Mouse (Mus musculus): ENCODE data around the gene Ntrk1. TPM values are rescaled to one million over a fixed set of nuclear protein-coding genes. Genes with fewer than 3 reads are reported as not detected.

The Ntrk1 gene
- total and polyA plus RNA-seq, 3 experiments = 0.14 to 0.57 (median 0.16) TPM

DNA sequence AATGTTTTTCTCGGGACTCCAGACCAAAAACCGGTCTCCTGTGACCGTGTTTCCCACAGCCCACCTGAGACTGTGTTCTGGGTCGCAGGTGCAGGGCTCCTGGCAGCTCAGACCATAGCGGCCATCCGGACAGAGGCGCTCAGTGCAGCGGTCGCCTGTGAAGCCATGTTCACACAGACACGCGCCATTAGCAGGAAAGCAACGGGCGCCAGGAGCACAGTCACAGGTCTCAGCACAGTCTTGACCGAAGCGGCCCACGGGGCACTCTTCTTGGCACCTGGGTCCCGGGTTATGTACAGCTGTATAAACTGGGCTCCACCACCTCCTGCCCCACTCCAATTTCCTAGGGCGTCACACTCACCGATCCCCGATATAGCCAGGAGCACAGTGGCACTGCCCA is 38.5 kb downstream of the Ntrk1 start:
- Histone ChIP-seq H3K27ac (no peak overlapping the region), H3K4me3 (no peak overlapping the region)
- intact Hi-C loops (cut with DNase I) = loop anchor here (1.0 to 5.0 kb wide), 2 partner anchors 13 to 61 kb away; no protein-coding TSS in a partner anchor

DNA sequence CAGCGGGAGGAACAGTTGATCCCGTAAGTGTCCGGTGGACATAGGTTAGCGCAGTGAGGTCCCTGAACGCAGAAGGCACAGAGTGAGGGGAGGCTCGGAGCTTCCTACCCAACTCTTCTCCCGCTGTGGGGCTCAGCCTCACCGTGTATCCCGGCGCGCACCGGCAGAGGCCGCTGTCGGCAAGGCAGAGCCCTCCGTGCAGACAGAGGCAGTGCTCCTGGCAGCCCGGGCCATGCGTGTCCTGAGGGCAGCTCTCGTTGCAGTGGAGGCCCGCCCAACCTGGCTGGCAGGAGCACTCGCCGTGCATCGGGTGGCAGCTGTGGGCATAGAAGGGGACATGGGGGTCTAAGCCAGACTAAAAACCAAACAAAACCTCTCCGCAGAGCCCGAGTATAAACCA is 39.0 kb downstream of the Ntrk1 start:
- 16% methylated on average over 24 of the region's 24 CpGs for WGBS
- TF ChIP-seq CTCF (IDR thresholded peaks at IDR 0.05) = no peak; the same call in 1 of the 2 replicates
- TF ChIP-seq POLR2A (IDR thresholded peaks at IDR 0.05; ENCODE audit: insufficient read depth, low read depth, low read length) = no peak
- TF ChIP-seq EP300 (IDR thresholded peaks at IDR 0.05; ENCODE audit: insufficient read depth, low read depth, low read length) = peak; percentile 70
- Histone ChIP-seq H3K4me1 (ENCODE audit: control insufficient read depth, insufficient read depth, low read length) (peaks cover 2% of the 10 kb centered on the region; the same call in 1 of the 2 replicates), H3K79me2 (replicated peaks; ENCODE audit: control insufficient read depth, insufficient read depth, low read length) (no peaks in the 10 kb centered on the region), H3K27me3 (ENCODE audit: control insufficient read depth, insufficient read depth, low read length) (no peaks in the 10 kb centered on the region), H3K4me3 (no peak overlapping the region), H3K9ac (ENCODE audit: low read depth, low read length) (no peak overlapping the region), H3K27ac (no peak overlapping the region), H3K36me3 (ENCODE audit: control insufficient read depth, insufficient read depth, low read length) (no peaks in the 10 kb centered on the region)
- peak; percentile 83 to 91 for DNase-seq
- intact Hi-C loops (cut with DNase I) = loop anchor here (1.0 to 5.0 kb wide), 2 partner anchors 13 to 61 kb away; no protein-coding TSS in a partner anchor

More for the DNA sequence above, 38.5 kb downstream of the Ntrk1 start:
- Histone ChIP-seq H3K36me3 (ENCODE audit: control insufficient read depth, insufficient read depth, low read length) (no peaks in the 10 kb centered on the region), H3K4me1 (ENCODE audit: control insufficient read depth, insufficient read depth, low read length) (peaks cover 4% of the 10 kb centered on the region), H3K27me3 (ENCODE audit: control insufficient read depth, insufficient read depth, low read length) (no peaks in the 10 kb centered on the region), H3K9ac (ENCODE audit: low read depth, low read length) (no peak overlapping the region), H3K79me2 (replicated peaks; ENCODE audit: control insufficient read depth, insufficient read depth, low read length) (no peaks in the 10 kb centered on the region)
- 67% methylated on average over 20 of the region's 20 CpGs for WGBS
- DNase-seq = no peak
- TF ChIP-seq CTCF (IDR thresholded peaks at IDR 0.05) (no peak), EP300 (IDR thresholded peaks at IDR 0.05; ENCODE audit: insufficient read depth, low read depth, low read length) (no peak), POLR2A (IDR thresholded peaks at IDR 0.05; ENCODE audit: insufficient read depth, low read depth, low read length) (no peak)

DNA sequence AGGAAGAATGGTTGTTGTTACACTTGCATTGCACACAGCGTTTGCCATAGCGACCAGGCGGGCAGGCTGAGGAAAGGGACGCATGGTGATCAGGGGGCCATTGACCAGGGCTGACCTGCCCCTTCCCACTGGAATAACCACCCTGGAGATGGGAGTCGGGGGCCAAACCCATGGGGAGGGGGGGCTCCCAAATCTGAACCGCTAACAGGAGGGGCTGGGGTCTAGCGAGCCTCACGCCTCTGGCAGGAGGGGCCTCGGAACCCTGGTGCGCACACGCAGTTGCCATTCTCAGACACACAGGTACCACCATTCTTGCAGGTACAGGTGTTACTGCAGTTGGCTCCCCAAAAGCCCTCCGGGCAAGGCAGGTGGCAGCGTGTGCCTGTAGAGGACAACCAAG is 41.1 kb downstream of the Ntrk1 start:
- 88% methylated on average over 13 of the region's 13 CpGs for WGBS
- Histone ChIP-seq H3K27ac (no peak overlapping the region), H3K79me2 (replicated peaks; ENCODE audit: control insufficient read depth, insufficient read depth, low read length) (no peaks in the 10 kb centered on the region), H3K9ac (ENCODE audit: low read depth, low read length) (no peak overlapping the region), H3K36me3 (ENCODE audit: control insufficient read depth, insufficient read depth, low read length) (no peaks in the 10 kb centered on the region), H3K4me3 (no peak overlapping the region), H3K27me3 (ENCODE audit: control insufficient read depth, insufficient read depth, low read length) (no peaks in the 10 kb centered on the region), H3K4me1 (ENCODE audit: control insufficient read depth, insufficient read depth, low read length) (no peaks in the 10 kb centered on the region)
- intact Hi-C loops (cut with DNase I) = no loop called here
- TF ChIP-seq CTCF (IDR thresholded peaks at IDR 0.05) = no peak
- TF ChIP-seq POLR2A (IDR thresholded peaks at IDR 0.05; ENCODE audit: insufficient read depth, low read depth, low read length) = no peak
- no peak for TF ChIP-seq EP300 (IDR thresholded peaks at IDR 0.05; ENCODE audit: insufficient read depth, low read depth, low read length)
- DNase-seq = no peak

DNA sequence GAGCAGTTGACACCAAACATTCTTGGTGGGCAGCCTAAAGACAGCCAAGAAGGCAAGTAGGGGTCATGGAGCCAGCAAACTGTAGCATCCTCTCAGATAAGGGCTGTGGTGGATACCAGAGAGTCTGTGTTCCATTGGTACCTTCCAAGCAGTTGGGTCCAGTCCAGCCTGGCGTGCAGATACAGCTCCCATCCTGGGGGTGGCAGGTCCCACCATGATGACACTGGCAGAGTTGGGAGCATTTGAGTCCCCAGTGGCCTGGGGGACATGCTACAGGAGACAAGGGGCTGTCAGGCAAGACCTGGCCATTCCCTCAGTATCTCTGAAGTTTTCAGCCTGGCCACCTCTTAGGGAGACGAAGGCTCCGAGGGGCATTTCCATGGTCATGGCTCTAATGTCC is 42.4 kb downstream of the Ntrk1 start:
- Histone ChIP-seq H3K36me3 (ENCODE audit: control insufficient read depth, insufficient read depth, low read length) (no peaks in the 10 kb centered on the region), H3K4me3 (no peak overlapping the region), H3K4me1 (ENCODE audit: control insufficient read depth, insufficient read depth, low read length) (no peaks in the 10 kb centered on the region), H3K9ac (ENCODE audit: low read depth, low read length) (no peak overlapping the region), H3K27me3 (ENCODE audit: control insufficient read depth, insufficient read depth, low read length) (no peaks in the 10 kb centered on the region), H3K27ac (no peak overlapping the region), H3K79me2 (replicated peaks; ENCODE audit: control insufficient read depth, insufficient read depth, low read length) (no peaks in the 10 kb centered on the region)
- TF ChIP-seq CTCF (IDR thresholded peaks at IDR 0.05) = no peak
- TF ChIP-seq EP300 (IDR thresholded peaks at IDR 0.05; ENCODE audit: insufficient read depth, low read depth, low read length) = no peak
- TF ChIP-seq POLR2A (IDR thresholded peaks at IDR 0.05; ENCODE audit: insufficient read depth, low read depth, low read length) = no peak
- 91% methylated on average over 3 of the region's 3 CpGs for WGBS
- intact Hi-C loops (cut with DNase I) = no loop called here
- no peak for DNase-seq

DNA sequence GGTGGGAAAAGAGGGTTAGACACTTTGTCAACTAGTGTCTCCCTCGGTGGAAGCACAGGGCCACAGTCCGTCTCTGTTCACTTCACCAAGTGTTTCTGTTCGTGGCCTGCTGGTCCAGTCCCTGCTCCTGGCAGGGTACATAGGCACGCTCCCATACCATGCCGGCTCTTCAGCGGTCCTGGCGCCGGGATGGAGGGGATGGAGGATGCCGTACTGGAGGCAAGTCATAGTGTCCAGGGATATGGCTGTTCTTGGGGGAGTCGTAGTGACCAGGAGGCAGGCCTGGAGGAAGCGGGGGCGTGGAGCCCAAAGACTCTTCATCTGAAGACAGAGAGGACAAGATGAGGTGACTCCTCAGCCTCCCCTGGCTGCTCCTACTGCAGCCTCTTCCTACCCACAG is 45.0 kb downstream of the Ntrk1 start:
- TF ChIP-seq EP300 (IDR thresholded peaks at IDR 0.05; ENCODE audit: insufficient read depth, low read depth, low read length) = no peak
- no peak for TF ChIP-seq POLR2A (IDR thresholded peaks at IDR 0.05; ENCODE audit: insufficient read depth, low read depth, low read length)
- no peak for TF ChIP-seq CTCF (IDR thresholded peaks at IDR 0.05)
- Histone ChIP-seq H3K79me2 (replicated peaks; ENCODE audit: control insufficient read depth, insufficient read depth, low read length) (no peaks in the 10 kb centered on the region), H3K4me1 (ENCODE audit: control insufficient read depth, insufficient read depth, low read length) (no peaks in the 10 kb centered on the region), H3K27me3 (ENCODE audit: control insufficient read depth, insufficient read depth, low read length) (no peaks in the 10 kb centered on the region), H3K9ac (ENCODE audit: low read depth, low read length) (no peak overlapping the region), H3K4me3 (no peak overlapping the region), H3K36me3 (ENCODE audit: control insufficient read depth, insufficient read depth, low read length) (no peaks in the 10 kb centered on the region), H3K27ac (no peak overlapping the region)
- 91% methylated on average over 12 of the region's 12 CpGs for WGBS
- intact Hi-C loops (cut with DNase I) = loop anchor here (2.0 kb wide), 1 partner anchor 19 kb away; no protein-coding TSS in a partner anchor
- DNase-seq = no peak

DNA sequence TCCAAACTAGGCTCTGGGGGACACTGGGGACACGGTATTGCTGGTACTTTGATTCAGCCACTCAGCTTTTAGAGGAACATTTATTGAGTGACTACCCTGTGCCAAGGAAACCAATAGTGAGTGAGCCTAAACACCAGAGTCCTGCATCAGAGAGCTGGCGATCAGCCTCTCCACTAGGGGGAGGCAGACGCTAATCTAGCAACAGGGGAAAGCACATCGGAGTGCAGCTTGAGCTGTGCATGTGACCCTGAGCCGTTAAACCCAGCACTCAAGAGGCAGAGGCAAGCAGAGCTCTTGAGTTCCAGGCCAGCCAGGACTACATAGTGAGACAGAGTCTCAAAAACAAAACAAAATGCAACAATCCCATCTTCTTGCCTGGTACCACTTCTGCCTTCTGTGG is 45.9 kb downstream of the Ntrk1 start:
- DNase-seq = peak; percentile 59 to 72
- intact Hi-C loops (cut with DNase I) = loop anchor here (2.0 kb wide), 1 partner anchor 20 kb away; no protein-coding TSS in a partner anchor
- WGBS = 13% methylated on average over 5 of the region's 5 CpGs
- H3K4me1 ChIP-seq (ENCODE audit: control insufficient read depth, insufficient read depth, low read length) = no peaks in the 10 kb centered on the region
- TF ChIP-seq EP300 (IDR thresholded peaks at IDR 0.05; ENCODE audit: insufficient read depth, low read depth, low read length) = 0 out of 2 replicates have a peak, but pooled peaks have one; percentile 35
- no peak for TF ChIP-seq POLR2A (IDR thresholded peaks at IDR 0.05; ENCODE audit: insufficient read depth, low read depth, low read length)
- TF ChIP-seq CTCF (IDR thresholded peaks at IDR 0.05) = peak; percentile 84
- no peak overlapping the region for H3K9ac ChIP-seq (ENCODE audit: low read depth, low read length)
- no peaks in the 10 kb centered on the region for H3K27me3 ChIP-seq (ENCODE audit: control insufficient read depth, insufficient read depth, low read length)
- H3K27ac ChIP-seq = no peak overlapping the region
- H3K4me3 ChIP-seq = no peak overlapping the region
- no peaks in the 10 kb centered on the region for H3K36me3 ChIP-seq (ENCODE audit: control insufficient read depth, insufficient read depth, low read length)
- no peaks in the 10 kb centered on the region for H3K79me2 ChIP-seq (replicated peaks; ENCODE audit: control insufficient read depth, insufficient read depth, low read length)

Measured in heart, adult 2 months (tissue).